Mouse (Mus musculus) ovary, postnatal 36 days (tissue): Measurements from ENCODE around the gene Prss41.
"Not testable (repeated sequence)": the region's sequence is repeated elsewhere in the genome, so short reads cannot be mapped to it uniquely, and the experiment has no call there.

ENCODE experiments used
- DNase-seq: peaks from one replicate; pipeline ENCODE4 v3.0.0; 2022; ENCODE audit warnings: low spot score, mixed read lengths

Prss41 gene

DNA sequence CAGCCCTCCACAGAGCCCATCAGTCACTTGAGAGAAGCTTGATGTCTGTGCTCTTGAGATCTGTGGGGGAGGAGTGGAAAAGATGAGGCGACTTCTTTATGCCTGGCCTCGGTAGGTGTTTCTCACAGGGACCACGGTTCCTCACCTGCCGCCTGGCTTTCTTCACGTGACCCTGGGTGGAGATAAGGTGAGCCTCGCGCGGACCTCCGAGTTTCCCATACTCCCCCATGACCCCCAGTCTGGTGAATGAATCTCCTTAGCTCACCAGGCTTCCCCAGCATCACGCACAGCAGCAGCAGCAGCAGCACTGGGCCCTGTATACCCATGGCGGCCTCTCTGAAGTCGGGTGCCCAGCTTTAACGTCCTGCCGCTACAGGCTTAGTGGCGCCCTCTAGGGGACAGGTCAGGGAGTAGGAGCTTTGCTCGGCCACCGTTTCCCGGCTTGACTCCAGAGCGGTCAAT lies at the start of gene Prss41, which contains the start of gene Prss32:
Prss41 (minus strand) TSS at position 361 of the 462 bp plus-strand sequence.
Prss32 (plus strand) TSS at position 44 of the 462 bp plus-strand sequence.
- peak; percentile 49 for DNase-seq

GRCm38 (mm10) chr17:23880576-23880975 lies 36.6 kb upstream of the Prss41 start, which contains the start of the genes Dcpp1 and Dcpp2:
Gene Dcpp1, plus strand, starts transcription at chr17:23880876.
Gene Dcpp2, plus strand, starts transcription at chr17:23880880.
- DNase-seq = not testable (repeated sequence)

GRCm38 (mm10) chr17:23877166-23877565 lies 33.2 kb upstream of the Prss41 start:
- DNase-seq = no peak

DNA sequence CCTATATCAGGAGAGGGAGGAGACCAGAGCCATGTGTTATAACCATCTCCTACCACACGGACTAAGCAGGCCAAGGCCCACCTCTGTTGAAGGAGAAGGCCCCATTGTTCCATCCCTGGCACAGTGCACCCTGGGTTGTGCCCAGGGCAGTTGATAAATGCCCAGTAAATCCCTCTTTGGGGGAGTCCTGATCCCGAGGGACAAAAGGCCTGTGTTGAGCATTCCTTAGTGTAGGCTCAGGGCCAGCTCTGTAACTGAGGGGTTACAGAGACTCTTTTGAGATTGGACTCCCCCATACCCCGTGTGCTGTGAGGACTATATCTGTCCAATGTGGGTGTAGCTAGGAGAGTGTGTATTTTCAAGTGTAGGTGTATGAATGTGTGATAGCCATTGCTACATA lies 32.8 kb upstream of the Prss41 start:
- DNase-seq = no peak

DNA sequence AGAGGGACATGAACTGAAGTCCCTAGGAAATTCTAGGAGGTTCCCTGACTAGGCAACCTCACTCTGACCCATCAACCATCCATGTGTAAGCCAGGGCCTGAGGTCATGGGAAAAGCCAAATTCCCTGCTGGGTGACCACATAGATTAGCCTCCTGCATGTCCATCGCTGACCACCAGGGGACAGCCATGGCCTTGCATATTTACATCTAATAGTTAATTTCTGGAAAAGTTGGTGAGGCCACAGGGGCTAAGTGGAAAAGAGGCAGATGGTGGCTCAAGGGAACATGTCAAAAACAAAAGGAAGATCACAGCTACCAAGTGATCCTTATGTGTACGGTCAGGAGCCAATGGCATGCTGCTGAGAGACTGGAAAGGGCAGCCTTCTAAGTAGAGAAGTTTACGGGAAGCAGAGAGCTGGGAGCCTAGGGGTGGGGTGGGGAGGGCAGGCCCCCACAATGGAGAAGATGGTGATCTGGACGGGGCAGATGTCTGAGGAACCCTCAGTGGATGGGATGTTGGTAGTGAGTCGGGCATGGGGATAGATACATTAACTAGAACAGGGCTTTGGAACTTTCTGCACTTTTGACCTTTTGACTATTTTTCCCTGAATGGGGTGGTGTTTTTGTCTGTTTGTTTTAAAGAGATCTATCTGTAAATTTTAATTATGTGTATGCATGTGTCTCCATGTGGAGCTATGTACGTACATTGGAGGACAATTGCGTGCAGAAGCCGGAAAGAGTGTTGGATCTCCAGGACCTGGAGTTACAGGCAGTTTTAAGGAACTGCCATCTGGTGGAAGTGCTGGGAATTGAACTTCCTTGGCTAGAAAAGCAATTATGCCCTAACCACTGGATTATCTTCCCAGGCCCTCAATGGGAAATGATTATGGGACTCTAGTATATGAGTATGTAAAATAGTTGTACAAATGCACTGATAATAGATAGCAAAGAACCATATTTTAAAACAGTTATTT lies 30.2 kb upstream of the Prss41 start:
- peak; percentile 43 for DNase-seq

GRCm38 (mm10) chr17:23868513-23868912 lies 24.5 kb upstream of the Prss41 start:
- DNase-seq = no peak

GRCm38 (mm10) chr17:23867756-23868155 lies 23.8 kb upstream of the Prss41 start, which contains the start of gene Prss21:
Gene Prss21, plus strand, starts transcription at chr17:23868056.
- DNase-seq = no peak

GRCm38 (mm10) chr17:23862926-23863325 lies 19.0 kb upstream of the Prss41 start:
- DNase-seq = no peak

DNA sequence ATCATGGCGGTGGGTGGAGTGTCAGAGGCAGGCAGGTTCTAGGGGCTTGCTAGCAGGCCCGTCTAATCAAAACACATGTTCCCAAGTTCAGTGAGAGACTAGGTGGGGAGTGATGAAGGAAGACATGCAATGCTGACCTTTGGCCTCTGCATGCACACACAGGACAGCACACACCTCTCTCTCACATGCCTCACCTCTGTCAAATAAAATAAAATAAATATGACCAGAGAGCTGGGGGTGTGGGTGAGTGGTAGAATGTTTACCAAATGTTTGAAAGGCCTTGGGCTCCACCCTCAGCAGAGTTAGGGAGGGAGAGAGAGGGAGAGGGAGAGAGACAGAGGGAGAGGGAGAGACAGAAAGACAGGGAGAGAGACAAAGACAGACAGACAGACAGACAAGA lies 13.9 kb upstream of the Prss41 start:
- DNase-seq = no peak

DNA sequence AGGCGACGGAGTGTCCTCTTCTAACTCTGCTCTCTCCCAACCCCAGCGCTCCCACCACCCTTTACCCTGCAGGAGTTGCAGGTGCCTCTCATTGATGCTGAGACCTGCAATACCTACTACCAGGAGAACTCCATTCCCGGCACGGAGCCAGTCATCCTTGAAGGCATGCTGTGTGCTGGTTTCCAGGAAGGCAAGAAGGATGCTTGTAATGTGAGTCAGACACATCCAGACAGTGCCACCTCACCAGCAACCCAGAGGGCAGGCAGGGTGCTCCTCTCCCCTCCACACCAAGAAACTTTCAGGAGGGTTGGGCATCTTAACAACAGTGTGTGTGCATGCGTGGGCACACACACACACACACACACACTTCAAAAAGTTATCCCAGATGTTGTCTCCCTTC lies 13.2 kb upstream of the Prss41 start:
- DNase-seq = no peak

GRCm38 (mm10) chr17:23854229-23854765 lies 10.3 kb upstream of the Prss41 start:
- DNase-seq = no peak

DNA sequence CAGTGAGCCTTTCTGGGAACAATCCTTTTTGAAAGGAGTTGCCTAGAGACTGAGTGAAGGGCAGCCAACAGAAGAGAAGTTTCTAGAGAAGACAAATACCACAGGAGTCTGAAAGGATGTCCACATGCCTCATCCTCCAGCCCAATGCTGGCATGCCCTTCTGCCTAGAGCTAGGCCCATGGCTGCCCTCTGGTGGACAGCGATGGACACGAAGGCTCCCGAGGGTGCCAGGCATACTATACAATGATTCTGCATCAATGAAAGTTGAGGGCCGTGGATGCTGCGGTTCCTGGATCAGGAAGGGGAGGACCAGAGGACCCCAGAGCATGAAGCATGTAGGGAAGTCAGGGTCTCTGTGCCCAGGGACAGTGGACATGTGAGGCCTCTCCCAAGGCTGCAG lies 9.3 kb upstream of the Prss41 start:
- DNase-seq = peak; percentile 50

GRCm38 (mm10) chr17:23850853-23851749 lies 7.1 kb upstream of the Prss41 start:
- DNase-seq = peak; percentile 48

DNA sequence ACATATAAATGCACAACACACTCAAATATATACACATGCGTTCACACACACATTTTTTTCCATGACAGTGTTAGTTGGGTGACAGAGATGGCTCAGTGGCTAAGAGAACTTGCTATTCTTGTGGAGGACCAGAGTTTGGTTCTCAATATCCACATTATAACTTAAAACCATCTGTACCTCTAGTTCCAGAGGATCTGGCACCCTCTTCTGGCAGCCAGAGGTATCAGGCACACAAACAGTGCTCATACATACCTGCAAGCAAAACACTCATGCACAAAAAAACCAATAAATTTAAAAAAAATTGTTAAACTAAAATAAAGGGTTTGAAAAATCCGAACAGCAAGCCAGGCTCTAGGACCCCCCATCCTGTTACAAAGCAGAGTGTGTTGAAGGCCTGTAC lies 6.1 kb upstream of the Prss41 start:
- DNase-seq = no peak

- no peak for DNase-seq
Measured at GRCm38 (mm10) chr17:23843141-23843811, 696 bp downstream of the Prss41 start.

DNA sequence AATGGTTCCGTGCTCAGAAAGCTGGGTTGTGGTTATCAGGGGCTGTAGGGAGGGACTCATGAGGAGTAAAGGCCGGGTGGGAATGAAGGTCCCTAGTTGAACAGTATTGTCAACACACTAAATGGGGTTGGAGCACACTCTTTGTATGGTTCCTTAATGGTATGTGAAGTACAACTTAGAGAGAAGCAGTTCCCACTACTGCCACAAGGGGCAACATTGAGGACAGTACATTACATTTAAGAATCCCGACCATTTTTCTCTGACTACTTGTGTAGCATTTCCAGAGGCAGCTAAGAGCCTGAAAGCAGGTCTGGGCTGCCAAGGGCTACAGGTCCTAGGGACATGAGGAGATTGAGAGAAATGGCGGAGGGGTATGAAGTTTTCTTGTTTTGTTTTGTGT lies 2.8 kb downstream of the Prss41 start:
- no peak for DNase-seq

DNA sequence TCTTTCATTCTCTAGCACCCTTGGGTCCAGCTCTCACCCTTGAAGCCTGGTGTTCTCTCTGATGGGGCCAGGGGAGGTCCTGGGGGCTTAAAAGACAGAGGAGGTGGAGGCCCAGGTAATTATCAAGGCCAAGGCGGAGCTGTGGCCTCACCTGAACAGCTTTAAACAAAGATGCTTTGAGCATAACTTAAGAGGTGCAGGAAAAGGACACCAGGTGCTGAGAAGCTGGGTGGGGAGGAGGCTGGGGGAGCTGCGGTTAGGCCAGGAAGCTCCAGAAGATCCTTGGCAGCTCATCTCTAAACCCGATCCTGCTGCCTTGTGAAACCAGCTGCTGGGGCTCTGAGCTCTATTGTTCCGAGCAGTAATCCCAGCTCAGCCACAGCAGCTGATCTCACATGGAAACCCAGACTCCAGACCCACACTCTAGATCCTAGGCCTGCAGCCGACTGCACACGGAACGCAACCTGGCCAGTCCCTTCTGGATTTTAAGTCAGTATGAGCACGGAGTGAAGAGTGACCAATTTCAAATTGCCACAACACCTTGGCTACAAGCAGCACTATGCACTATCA lies 7.9 kb downstream of the Prss41 start, which contains the start of gene Prss33:
Prss33 (minus strand) TSS at position 51 of the 570 bp plus-strand sequence.
- no peak for DNase-seq

DNA sequence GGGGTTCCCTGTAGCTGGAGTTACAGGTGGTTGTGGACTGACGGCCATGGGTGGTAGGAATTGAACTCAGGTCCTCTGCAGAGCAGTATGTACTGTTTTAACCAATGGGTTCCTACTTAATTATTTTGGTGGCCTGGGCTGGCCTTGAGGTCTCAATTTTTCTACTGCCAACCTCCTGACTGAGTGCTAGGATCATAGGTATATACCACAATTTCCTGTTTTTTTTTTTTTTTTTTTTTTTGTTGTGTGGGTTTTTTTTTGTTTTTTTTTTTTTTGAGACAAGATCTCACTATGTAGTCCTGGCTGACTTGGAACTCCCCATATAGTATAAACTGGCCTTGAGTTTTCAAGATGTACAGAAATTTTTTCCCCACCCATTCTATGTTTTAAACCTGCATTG lies 12.8 kb downstream of the Prss41 start:
- DNase-seq = no peak

- peak; percentile 83 for DNase-seq
Measured at GRCm38 (mm10) chr17:23829064-23829619, 14.8 kb downstream of the Prss41 start, which contains the start of gene Elob. Gene Elob, minus strand, starts transcription at chr17:23829136.

DNA sequence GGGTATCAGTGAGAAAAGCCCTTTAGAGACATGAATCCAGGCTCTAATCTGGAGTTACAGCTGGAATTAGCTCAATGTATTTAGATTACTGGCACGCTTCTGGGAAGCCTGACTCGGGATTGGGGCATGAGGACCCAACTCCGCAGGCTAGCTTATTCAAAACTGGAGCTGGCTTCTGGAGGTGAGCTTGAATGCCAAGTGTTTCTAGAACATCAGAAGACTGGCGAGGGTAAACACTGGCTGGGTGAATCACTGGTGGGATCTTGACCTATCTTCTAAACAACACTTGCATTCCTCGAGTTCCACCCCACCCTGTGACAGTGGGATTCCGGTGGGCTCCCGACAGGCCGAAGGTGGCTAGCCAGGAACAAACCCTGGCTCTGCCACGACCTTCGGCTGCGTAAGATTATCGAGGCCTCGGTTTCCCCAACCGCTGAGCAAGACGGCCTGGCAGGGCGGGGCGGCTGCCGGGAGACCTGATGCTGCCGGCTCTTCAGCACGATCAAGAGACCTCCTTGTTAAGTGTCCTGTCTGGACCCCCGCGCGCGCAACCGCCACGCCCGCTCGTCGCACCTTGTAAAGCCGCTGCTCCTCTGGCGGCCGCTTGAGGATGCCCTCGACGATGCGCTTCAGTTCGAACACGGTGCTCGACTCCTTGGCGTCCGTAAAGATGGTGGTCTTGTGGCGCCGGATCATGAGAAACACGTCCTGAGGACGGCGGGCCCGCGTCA lies 15.5 kb downstream of the Prss41 start:
- peak; percentile 58 for DNase-seq
